Mouse (Mus musculus): Measurements from ENCODE around the gene Slc9a8.

The Slc9a8 gene

DNA sequence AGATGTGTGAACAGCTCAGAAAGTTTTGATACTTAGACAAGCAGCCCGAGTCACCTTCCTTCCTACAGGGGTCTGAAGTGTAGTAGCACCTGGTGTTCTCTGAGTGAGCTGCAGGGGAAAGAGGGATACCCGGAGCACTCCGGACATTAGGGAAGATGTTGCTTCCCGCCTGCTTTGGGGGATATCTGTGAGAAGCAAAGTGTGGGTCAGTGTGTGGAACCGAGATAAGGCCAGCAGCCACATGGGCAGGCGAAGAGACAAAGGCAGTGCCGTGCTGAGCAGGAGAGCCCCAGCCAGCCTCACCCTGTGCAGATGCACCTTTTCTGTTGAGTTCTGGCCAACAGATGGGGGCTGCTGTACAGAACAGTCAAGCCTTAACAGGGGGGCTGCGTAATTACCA lies 26.1 kb downstream of the Slc9a8 start:
- DNase-seq (ENCODE audit: low read depth, low spot score): no peak

DNA sequence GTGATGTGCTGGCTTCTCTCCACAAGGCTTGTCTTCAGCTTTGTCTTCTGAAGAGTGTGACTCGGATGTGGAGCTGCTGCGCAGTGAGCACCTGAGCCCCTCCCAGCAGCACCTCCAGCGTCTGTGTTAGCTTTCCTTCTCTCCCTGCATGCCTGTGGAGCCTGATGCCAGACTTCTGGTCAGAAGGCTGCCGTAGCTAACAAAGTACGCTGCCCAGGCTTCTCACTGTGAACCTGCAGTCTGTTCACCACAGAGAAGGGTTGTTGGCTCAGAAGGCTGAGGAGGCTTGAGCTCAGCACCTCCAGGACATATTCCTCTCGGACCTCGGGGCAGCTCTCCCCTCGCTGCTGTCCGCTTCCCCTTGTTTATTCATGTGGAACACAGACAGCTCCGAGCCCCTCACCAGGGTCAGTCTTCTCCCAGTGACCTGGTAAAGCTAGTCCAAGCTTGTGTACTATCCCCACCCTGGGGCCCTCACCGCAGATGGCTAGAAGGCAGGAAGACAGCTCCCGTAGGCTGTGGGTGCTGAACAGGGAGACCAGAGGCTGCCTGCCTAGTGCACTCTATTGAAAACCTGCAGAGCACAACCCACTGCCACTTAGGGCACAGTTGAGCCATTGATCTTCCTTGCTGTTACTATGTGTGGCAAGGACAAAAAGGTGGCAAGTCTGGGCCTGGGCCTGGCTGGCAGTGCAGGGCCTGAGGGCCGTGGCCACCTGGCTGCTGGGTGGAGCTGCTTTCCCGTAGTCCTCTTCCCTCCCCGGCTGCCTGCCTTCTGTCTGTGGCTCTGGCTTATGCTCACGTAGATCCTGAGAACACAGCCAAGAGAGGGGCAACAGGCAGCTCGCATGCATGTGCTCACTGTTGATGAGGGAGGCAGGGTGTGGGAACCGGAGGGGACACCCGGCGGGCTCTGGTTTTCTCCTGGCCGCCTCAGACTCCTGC lies 28.1 kb downstream of the Slc9a8 start:
- no peak for DNase-seq (ENCODE audit: low read depth, low spot score)

DNA sequence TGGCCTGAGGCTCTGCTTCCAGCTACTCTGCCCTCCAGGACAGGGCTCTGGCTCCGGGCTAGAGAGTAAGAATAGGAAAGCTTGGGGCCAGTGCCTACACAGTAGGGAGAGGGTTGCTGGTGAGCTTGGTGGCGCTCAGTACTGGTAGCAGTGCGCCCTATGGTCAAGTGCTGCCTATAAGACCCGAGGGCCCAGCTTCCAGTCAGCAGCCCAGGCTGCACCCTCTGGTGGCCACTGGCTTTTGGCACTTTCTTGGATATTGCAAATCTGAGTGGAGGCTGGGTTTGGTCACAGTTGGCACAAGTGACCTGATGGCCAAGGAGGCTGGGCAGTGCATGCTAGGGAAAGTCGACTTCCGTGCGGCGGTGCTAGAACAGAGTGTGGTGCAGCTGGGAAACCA lies 29.1 kb downstream of the Slc9a8 start:
- peak; percentile 37 for DNase-seq (ENCODE audit: low read depth, low spot score)

DNA sequence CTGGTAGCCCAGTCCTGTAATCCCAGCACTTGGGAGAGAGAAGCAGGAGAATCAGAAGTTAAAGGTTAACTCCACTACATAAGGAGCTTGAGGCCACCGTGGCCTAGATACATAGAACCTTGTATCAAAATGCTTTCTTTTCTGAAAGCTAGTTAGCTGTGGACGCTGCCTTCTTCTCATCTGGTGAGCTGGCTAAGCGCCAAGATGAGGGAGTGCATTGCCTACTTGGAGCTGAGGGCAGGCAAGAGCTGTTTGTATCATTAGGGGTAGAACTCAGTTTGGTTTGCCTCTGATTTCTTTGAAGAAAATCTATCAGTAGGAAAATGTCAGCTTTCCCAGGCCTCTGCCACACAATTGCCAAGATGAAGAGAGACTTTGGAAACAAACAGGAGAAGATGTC lies 32.3 kb downstream of the Slc9a8 start:
- no peak for DNase-seq (ENCODE audit: low read depth, low spot score)

DNA sequence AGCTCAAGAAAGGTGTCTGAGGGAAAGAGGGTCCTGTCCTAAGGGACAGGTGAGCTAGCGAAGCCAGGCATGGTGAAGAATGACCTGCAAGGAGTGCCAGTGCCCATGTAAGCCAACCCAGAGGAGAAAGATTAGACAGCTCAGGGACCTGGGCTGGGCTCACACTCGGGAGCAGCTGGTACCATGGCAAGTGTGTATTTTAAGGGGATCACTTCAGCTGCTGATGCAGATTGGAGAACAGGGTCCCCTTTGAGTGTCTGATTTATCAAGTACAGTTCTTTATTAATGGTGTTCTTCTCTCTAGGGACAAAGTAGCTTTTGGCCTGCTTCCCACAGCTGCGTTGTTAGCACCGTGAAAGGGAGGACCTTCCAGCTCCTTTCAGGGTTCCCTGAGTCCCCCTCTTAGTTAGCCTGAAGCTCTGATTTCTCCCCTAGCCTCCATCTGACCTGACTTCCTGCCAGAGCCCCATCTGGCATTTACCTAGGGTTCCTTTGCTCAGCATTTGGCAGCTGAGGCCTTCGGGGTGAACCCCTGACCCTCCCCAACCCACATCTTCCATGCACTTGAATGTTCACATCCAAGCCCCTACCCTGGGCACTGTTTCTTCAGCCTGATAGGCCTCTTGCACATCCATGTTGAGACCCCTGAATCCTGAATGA lies 35.0 kb downstream of the Slc9a8 start:
- DNase-seq (ENCODE audit: low read depth, low spot score): no peak

DNA sequence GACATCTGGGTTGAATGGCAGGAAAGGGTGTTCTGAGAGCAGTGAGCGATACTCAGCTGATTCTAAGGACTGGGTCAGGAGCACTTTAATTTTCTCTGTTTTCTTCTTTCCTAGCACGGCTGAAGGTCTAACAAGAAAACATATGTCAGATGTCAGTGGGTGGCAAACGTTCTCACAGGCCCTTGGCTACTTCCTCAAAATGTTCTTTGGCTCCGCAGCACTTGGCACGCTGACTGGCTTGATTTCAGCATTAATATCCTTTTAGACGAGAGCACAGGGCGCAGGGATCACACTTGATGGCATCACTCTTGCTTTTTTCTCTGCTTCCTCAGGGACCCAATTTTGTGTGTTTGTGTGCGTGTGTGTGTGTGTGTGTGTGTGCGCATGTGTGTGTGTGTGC lies 35.7 kb downstream of the Slc9a8 start:
- no peak for DNase-seq (ENCODE audit: low read depth, low spot score)

DNA sequence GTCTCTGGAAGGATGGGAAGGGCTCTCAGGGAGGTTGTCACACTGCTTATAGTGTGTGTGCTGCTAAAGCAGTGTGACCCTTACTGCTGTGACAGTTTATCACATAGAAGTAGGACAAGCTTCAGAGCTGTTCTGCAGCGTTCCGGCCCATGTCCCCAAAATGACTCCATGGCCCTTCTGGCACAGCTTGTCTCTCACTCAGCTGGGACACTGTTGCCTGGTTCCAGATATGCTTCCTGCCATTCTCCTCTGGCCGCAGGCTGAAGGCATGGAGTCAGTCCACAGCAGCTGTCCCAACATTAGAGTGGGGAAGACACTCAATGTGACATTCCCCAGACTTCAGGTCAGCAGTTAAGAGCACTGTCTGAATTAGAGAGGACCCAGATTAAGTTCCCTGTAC lies 37.0 kb downstream of the Slc9a8 start:
- DNase-seq (ENCODE audit: low read depth, low spot score): no peak

DNA sequence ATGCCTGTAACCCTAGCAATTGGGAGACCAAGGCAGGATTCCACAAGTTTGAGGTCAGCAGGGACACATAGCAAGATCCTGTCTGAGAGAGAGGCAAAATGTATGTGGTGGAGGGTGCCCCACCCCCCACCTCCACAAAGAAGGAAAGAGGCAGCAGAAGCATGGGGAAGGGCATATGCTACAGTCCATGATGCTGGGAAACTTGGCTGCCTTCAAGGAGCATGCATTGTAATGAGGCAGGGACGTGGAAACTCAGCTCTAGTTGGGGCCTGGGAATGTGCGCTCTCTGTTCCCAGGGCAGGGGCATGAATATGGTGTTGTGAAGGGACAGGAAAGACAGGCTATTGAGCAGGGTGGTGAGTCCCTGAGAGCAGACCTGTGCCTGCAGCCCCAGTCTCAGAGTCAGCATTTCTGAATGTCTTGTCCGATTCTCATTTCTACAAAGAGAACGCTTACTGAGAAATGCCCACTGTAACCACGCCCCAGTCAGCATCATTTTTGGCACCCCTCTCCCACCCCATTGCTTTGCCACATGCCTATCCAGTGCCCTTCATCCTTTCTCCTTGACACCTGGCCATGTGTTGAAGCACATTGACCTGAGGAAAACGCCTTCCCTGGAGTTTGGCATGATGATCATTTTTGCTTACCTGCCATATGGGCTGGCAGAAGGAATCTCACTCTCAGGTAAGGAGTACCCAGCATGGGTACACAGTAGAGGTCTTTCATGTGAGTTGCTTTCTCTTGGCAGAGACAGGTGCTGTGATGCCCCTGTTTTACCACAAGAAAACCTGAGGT lies 37.8 kb downstream of the Slc9a8 start:
- DNase-seq (ENCODE audit: low read depth, low spot score): no peak

DNA sequence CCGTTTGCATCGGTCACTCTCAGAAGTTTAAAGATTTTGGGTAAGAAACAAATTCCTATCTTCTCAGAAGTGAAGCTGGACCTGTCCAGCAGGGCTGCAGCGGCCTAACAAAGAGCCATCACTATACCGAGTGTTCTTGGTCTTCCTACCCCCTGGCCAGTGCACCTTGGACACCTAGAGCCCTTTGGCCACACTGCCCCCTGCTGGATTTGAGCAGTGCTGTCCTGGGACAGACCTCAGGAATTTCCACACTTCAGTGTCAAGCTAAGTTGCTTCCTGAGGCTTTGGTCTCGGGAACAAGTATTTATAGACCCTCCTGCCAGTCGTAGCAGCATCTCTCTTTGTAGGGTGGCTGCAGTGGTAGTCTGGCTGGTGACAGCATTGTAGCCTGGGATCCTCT lies 41.4 kb downstream of the Slc9a8 start:
- DNase-seq (ENCODE audit: low read depth, low spot score): peak; percentile 62

DNA sequence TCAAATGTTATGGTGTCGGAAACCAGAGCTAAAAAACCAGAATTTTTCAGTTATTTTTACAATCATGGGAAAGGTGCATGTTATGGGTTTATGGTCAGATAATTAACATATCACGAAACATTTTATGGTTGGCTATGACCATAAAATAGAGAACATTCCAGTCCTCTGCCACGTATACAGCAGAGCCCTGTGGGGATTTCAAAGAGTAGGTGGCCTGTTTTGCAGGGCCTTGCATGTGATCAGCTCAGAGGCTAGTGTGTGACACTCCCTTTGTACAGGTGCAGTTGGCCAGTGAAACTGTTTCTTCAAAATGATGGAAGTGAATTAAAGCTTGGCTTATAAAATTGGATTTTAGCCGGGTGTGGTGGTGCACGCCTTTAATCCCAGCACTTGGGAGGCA lies 42.3 kb downstream of the Slc9a8 start:
- DNase-seq (ENCODE audit: low read depth, low spot score): no peak

DNA sequence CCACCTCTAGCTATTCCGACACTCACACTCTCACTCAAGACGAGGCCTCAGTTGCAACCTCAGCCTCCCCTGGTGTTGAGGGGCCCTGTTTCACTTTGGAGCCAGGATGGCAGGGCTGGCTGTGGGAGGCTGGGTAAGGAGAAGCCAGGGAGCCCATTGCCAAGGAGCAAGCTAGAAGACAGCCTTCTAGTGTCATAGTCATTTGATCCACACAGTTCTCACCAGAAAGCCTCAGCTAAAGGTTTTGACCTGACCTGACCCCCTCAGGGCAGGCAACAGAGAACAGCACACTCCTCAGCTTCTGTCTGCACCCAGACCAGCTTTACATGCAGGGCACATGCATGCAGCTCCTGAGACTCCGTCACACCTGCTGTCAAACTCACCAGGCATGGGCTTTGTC lies 44.4 kb downstream of the Slc9a8 start:
- DNase-seq (ENCODE audit: low read depth, low spot score): no peak

DNA sequence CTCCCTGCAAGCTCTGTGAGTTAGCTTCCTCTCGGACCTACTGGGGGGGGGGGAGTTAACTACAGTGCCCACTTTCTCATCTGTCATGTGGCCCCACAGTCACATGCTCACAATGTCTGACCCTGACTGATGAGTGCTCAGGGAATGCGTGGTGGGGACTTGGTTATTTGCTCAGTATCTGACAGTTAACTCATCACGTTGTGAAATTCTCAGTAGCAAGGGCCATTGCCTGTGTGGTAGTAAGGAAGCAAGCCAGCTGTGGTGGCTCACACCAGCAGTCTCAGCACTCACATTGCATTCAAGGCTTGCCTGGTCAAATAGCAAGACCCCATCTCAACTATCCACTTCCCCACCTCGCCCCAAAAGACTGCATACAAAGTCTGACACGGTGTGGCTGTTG lies 45.7 kb downstream of the Slc9a8 start:
- DNase-seq (ENCODE audit: low read depth, low spot score): no peak

DNA sequence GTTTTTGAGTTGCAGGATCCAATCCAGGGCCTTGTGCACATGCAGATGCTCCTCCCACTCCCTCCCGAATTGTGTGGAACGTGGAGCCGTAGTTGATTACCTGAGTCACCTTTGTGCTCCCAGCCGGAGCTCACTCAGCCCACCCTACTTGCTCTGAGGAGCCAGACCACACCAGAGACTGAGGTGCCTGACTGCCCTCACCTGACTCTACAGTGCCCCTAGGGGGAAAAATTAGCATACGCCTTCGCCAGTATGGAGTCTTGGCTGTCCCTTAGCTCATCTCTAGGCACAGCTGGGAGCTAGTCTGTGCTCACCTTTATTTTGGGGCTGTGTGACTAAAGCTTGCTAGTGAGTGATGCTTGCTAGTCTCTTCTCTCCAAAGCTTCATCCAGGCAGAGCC lies 46.9 kb downstream of the Slc9a8 start:
- DNase-seq (ENCODE audit: low read depth, low spot score): peak; percentile 65

DNA sequence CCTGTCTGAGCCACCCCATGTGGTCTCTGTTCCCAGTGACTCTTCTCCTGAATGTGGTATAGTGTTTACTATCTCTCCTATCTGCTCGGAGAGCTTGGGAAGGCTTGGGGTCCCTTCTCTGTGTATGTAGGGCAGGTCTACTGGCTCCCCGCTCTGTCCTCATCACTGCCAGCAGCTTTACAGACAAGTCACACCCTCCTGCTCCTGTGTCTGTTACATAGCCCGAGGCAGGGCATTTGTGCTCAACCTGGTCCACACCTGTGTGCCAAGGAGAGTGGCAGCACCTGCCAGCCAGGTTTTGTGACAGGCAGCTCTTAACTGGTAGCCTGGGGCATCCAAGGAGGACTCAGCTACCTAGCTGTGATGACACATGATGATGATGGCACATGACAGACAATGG lies 49.1 kb downstream of the Slc9a8 start:
- no peak for DNase-seq (ENCODE audit: low read depth, low spot score)

DNA sequence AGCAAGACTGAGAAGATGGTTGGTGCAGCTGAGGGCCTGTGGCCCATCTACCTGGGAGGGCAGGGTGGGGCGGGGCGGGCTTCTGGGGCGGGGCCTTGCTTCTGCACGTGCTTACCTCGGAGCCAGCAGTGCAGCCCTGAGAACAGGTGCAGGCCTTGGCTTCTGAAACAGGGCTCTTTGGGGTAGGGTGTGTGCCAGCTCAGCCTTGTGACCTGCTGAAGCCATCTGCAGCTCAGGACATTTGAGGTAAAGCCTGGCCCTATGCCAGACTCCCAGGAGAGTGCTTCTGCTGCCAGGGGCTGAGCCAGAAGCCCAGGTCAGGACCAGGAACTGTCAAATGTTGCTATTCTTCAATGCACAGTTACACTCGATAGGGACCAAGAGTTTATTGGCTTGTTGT lies 50.1 kb downstream of the Slc9a8 start:
- no peak for DNase-seq (ENCODE audit: low read depth, low spot score)

DNA sequence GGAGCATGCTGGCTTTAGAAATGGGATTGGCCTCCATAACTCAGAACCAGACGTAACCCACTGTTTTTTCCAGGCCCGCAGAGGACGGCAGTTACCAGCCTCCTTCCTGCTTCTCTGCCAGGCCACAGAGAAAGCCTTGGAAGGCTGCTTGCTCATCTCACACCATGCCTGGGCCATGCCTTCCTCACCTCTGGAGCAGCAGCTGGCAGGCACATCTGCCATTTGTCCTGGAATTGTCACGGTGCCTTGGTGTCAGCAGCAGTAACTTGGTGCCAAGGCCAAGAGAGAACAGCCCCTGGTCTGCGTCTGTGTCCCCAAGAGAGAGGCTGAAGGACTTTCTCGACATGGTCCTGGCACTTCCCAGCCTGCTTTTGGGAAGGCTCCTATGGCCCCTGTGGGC lies 52.7 kb downstream of the Slc9a8 start:
- no peak for DNase-seq (ENCODE audit: low read depth, low spot score)

DNA sequence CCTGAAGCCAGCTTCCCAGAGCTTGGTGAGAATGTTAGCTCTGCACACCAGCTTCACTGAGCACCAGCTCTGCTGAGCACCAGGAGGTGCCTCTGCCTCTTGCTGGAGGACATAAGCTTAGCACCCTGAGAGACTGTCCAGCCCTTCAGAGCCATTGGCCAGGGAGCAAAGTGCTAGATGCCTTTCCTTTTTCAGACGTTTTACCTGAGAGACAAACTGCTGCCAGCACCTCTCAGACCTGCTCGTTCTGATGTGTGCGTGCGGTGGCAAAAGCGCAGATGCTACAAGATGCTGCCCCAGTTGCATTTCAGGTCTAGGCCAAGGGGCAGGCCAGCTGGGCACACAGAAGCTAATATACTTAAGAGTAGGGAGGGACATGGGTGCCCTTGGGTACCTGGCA lies 54.1 kb downstream of the Slc9a8 start:
- no peak for DNase-seq (ENCODE audit: low read depth, low spot score)

DNA sequence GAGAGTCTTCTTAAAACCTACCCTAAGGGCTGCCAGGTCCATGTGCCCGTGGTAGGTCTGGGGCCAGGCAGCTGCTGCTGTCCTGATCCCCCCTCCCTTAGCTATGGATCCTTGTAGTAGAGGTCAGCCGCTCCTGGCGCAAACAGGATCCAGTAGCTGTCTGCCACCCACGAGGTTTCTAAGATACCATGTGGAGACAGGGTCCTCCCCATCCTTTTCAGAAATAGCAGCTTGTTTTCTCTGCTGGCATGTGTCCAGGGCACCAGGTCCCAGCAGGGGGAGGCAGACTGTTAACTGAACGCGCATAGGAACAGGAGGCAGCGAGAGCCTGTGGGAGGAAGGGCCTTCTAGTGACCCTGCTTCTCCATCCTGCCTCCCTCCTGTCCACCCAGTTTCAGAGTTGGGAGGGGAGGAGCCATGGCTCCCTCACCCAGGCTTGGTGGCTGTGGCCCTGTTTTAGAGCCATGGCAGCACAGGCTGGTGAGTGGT lies 54.7 kb downstream of the Slc9a8 start:
- DNase-seq (ENCODE audit: low read depth, low spot score): no peak

DNA sequence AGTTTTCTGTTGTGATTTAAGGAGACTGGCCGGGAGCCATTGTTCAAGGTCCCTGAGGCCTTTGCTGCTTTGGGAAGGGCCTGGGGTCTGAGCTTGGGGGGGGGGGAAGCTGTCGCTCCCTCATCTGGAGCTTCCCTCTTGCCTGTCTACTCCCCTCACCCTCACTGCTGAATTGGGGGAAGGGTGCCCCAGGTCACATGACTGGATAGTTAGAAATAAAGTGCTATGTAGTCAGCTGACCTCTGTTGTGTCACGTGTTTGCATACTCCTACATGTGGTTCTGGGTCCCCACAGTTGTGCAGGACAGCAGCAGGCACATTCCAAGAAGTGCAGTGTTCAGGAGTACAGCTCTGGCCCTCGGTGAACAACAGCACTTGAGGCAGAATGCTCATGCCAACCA lies 55.2 kb downstream of the Slc9a8 start:
- no peak for DNase-seq (ENCODE audit: low read depth, low spot score)

DNA sequence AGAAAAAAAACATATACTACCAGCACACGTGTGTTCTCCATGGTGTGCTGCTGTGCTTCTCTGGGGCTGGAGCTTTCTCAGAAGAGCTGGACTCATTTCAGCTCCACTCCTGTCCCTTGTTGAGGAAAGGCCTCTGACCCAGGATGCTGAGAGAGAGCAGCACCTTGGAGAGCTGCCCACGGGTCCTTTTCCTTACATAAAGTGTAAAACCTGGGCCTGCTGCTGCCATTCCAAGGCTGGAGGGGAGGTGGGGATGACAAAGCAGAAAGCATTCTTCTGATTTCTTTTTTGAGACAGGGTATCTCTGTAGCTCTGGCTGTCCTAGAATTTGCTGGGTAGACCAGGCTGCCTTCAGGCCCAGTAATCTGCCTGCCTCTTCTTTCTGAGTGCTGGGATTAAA lies 56.6 kb downstream of the Slc9a8 start:
- DNase-seq (ENCODE audit: low read depth, low spot score): peak; percentile 58

DNA sequence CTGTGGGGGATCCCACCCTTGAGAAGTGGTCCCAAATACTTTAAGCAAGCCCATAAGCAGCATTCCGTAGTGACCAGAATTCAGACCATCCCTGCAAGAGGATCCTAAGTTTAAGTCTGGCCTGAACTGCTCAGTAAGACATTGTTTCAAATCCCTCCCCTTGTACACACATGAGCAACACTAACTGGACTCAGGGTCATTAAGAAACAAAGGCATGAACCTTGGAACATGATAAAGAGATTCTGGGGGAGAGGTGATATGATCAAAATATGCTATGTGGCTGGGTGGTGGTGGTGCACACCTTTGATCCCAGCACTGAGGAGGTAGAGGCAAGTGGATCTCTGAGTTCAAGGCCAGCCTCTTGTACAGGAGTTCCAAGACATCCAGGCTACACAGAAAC lies 58.0 kb downstream of the Slc9a8 start:
- DNase-seq (ENCODE audit: low read depth, low spot score): no peak

DNA sequence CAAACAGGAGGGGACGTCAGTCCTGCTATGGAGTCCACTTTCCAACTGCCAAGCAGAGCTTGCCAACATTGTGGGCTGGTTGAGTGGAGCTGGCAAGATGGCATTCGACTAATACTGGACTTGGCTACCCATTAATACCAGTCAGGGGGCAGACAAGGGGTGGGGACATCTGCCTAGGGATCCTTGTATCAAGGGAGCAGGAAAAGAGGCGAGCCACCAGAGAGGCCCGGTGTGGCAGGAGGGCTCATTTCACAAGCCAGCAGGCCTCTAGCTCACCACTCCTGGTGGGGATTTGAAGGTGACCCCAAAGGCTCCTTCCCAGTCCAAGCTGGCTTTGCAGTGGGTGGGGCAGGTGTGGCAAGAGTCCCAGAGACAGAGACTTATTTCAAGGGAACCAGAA lies 61.2 kb downstream of the Slc9a8 start:
- peak; percentile 38 for DNase-seq (ENCODE audit: low read depth, low spot score)

All from ZHBTc4 (cell line).